Mouse (Mus musculus): ENCODE results near the gene Gdf3.
"Not testable (repeated sequence)": the region's sequence is repeated elsewhere in the genome, so short reads cannot be mapped to it uniquely, and the experiment has no call there.

The Gdf3 gene

DNA sequence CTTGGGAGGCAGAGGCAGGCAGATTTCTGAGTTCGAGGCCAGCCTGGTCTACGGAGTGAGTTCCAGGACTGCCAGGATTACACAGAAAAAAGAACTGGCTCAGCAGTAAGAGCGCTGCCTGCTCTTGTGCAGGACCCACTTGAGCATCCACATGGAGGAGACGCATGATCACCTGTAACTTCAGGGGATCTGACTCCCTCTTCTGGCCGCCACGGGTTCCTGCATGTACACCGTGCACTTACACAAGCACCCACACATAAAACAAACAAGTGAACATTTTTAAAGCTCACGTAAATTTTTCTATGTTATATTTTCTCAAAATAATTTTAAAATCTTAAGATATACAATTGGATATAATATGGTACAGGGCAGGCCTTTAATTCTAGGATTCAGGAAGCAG lies 4.4 kb downstream of the Gdf3 start:
- DNase-seq (ENCODE audit: low spot score in 2 of 2), result peak; percentile 32 to 38

DNA sequence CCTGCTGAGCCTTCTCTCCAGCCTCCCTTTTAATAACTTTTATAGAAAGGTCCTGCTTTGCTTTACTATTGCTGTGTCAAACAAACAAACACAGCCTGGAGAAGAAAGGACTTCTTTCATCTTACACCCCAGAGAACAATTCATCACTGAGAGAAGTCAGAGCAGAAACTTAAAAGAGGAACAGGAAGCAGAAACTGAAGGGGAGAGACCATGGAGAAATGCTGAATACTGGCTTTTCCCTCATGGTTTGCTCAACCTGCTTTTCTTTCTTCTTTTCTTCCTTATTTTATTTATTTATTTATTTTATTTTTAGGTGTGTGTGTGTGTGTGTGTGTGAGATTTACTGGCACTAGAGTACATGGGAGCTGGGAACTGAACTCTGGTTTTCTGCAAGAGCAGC lies 5.6 kb downstream of the Gdf3 start:
- DNase-seq (ENCODE audit: low spot score in 2 of 2), result peak in 1 of 2 experiments; percentile 29

DNA sequence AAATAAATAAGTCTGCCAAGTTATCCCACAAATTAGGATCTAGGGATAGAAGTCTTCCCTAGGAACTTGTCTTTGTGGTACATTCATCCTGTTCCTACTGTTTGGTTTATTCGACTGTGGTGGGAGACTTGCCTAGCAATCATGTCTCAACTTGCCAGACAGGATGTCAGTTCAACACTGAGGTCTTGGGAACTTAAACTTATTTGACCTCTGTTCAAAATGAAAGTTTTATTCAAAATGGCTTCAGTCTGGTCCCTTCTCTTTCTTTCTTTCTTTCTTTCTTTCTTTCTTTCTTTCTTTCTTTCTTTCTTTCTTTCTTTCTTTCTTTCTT lies 6.9 kb downstream of the Gdf3 start:
- no peak for DNase-seq (ENCODE audit: low spot score in 2 of 2)

DNA sequence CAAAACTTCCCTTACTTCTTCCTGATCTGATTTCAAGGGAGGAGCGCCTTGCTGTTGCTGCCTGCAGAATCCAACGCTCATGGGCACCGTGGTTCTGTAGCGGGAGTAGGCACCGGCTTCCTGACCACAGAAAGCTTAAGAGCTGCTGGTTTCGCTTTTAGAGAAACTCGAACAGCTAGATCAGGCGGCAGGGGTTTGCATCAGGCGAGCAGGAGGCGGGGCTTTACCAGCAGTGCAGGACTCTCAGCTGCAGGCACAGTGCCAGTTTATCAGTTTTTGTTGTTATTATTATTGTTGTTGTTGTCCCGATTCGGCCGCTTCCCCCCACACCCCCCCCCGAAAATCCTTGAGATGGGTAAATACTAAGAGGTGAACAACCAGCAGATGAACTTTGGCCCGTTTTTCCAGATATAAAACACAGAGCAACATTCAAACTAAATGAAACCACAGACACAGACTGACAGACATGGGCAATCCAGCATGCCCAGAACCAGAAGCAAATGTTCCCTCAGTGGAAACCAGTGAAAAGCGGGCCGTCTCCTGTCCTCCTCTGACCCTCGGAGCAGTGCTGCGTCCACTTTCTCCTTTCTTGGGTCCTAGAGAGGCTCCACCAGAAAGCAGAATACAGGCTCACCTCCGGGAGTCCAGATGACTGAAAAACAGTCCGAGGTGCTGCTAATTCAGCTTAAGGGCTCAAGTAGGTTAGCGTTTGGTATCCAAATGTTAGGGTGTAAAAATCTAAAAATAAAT lies 7.5 kb downstream of the Gdf3 start, which contains the start of gene Apobec1:
TSS of gene Apobec1 (minus strand) at position 203 of the 750 bp plus-strand sequence.
- peak; percentile 90 to 91 for DNase-seq (ENCODE audit: low spot score in 2 of 2)

DNA sequence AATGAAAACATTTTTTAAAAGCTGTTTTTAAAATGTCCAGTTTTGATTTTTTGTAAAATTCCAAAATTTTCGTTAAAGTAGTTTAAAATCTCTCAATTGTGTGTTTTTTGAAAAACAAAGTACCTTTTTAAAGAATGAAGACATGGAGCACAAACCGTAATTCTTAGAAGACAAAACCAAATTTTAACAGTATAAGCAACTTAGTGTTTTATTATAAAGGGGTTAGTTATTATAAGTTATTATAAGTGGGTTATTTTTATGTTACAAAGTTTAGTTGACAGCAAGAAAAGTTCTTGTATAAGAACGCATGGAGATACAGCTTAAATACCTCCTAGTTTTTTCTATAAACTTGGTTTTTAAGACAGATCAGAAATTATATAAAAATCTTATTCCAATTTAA lies 8.3 kb downstream of the Gdf3 start:
- DNase-seq (ENCODE audit: low spot score in 2 of 2), result no peak

DNA sequence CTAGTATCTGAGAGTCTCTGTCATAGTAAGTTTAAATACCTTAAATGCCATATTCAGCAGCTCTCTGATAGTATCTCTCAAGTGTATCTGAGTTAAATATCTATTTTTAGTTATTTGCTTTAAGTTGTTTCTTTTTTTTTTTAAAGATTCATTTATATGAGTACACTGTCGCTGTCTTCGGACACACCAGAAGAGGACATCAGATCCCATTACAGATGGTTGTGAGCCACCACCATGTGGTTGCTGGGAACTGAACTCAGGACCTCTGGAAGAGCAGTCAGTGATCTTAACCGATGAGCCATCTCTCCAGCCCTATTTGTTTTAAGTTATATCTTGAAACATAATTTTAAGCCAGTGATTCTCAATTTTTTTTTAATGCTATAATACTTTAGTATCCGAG lies 8.9 kb downstream of the Gdf3 start:
- DNase-seq (ENCODE audit: low spot score in 2 of 2), result no peak

DNA sequence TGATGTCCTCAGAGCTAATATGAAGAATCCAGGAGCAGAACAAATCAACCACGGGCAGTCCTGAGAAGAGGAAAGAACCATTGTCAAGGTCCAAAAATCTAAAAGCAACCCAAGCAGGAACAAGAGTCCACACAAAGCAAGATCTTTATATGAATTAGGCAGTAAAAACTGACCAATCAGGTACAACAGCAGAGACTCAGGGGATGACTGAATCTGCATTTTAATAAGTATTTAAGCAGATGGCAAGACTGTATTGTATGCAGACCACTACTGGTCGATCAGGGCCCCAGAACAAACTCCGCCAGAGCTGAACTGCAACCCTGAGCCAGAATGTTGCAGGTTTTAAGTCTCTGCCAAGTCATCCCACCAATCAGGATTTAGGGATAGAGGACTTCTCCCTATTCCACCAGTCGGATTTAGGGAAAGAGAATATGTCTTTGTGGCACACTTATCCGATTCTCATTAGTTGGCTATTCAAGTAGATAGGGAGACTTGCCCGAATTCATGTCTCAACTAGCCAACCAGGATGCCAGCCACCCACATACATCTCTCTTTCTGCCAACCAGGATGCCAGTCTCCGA lies 9.7 kb downstream of the Gdf3 start:
- no peak for DNase-seq (ENCODE audit: low spot score in 2 of 2)

DNA sequence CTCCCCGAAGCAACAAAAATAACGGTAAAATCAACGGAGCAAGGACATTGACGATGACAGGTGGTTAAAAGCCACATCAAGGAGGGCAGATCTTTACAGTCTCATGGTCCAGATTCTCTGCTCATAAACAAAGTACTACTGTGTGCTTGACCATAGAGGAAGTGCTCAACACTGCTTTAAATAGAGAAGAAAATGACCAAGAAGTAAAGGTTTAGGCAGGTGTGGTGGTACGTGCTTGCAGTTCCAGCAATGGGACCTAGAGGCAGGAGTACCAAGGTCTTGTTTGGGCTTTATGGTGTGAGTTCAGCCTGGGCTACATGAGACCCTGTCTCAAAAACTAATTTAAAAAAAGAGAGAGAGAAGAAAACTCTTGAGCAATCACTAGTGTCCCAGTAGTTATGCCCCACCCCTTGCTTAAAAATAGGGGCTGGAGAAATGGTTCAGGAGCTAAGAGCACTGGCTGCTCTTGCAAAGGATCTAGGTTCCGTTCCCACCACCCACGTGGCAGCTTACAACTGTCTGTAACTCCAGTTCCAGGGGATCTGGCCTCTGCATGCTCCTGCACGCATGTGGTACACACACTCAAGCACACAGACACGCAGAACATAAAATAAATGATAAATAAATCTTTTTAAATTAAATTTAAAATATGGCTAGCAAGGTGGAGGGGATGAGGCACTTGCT lies 10.7 kb downstream of the Gdf3 start:
- peak; percentile 27 to 35 for DNase-seq (ENCODE audit: low spot score in 2 of 2)

DNA sequence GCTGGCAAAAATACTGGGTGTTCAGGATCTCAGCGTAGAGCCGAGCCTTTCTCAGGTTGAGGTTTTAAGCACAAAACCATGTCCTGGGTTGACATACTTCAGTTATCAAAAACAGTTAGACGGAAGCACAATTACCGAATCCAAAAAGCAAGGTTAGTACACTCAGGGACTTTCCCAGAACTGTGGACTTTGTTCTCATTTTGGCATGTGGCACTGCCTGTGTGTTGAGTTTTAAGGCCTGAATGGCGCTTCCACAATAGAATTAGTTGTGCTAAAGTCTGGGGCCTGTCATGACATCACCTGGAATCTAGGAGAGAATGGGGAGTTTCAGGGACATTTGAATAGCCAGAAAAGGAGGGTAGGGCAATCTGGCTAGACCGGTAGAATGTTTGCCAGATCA lies 11.5 kb downstream of the Gdf3 start:
- DNase-seq (ENCODE audit: low spot score in 2 of 2), result peak; percentile 40 to 51

DNA sequence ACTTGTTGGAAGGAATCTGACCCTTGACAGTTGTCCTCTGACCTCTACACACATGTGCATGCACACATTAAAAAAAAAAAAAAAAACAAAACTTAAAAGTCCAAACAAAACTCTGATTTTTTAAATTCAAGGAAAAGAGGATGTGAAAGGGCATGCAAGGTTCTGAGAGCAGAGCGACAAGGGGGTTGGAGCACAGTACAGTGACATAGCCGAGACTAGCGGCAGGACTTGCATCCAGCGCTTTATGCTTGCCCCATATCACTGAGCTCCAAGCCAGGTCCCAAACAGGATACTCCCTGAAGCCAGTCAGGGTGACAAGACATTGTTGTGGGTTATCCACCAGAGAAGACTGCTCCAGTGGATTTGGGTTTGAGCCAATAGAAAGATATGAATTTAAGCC lies 11.9 kb downstream of the Gdf3 start:
- DNase-seq (ENCODE audit: low spot score in 2 of 2), result peak; percentile 16 to 31

DNA sequence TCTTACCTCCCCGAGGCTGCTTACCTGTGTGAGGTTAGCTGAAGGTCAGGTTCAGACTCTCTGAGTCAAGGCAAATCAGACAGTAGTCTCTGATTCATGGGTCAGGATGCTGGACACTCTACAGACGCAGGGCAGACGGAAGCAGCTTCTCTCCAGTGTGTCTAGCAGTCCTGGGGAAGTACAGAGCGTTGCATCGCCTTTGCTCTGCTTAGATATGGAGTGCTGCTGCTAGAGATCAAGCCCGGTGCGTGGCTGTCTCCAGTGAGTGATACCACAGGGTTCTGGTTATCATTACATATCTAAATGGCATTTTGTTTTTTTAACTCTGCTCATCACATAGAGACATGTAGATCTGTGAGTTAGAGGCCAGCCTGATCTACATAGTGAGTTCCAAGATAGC lies 13.3 kb downstream of the Gdf3 start:
- DNase-seq (ENCODE audit: low spot score in 2 of 2), result peak; percentile 22 to 44

DNA sequence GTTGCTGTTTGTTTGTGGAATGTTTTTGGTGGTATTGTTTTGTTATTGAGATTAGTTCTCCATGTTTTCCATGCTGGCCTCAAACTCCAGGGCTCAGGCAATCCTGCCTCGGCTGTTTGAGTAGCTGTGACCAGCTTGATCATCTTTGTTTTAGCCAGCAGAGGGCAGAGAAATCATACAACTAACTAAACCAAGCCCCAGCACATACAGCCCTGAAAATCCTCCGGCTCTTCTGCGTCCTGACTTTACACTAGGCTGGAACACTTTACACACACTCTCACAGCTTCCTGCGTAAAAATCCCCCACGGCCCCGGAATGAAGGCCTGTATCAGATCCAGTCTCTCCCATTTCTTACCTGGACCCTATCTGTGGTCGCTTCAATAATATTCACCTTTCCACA lies 14.2 kb downstream of the Gdf3 start:
- peak; percentile 26 to 54 for DNase-seq (ENCODE audit: low spot score in 2 of 2)

DNA sequence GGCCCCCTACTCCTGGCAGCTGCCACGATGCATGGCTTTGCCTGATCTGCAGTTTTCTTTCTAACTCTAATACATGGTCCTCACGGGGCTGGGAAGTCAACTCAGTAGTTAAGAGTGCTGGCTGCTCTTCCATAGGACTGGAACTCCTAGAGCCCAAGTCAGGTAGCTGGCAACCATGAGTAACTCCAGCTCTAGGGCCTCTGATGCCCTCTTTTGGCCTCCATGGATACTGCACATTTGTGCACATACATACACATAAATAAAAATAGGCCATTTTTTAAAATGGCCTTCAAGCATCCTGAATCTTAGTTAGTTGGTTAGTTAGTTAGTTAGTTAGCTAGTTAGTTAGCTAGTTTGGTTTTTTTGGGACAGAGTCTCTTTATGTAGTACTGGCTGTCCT lies 17.0 kb downstream of the Gdf3 start:
- DNase-seq (ENCODE audit: low spot score in 2 of 2), result no peak

DNA sequence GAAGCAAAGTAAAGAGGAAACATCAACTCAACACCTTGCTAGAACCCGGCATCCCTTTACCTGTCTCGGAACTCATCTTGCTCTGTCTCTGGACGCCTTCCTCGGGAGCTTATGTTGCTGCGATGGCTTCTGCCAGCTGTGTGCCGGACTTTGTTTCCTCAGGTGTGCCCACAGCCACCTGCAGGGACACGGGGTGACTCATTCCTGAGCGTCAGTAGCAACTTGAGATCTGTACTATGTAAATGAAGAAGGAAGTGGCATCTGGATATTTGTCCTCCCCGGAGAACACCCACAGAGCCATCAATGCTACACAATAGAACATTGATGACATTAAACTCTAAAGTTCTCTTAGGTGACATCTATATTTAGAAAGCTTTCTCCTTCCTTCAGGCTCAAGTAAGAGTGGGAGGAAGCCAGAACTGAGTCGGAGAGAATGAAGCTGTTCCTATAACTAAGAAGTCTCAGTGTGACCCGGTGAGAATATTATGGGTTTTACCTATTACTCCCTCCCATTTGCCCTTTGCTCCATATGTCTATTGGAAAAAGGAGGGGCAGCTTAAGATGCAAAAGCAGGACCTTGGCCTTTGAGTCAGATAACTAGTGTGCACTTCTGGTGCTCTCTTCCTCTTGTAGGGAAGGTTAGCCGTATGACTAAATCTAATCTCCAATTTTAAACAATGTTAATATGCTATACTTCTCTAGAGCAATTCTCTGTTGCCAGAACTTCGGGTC lies 18.7 kb downstream of the Gdf3 start:
- no peak for DNase-seq (ENCODE audit: low spot score in 2 of 2)

DNA sequence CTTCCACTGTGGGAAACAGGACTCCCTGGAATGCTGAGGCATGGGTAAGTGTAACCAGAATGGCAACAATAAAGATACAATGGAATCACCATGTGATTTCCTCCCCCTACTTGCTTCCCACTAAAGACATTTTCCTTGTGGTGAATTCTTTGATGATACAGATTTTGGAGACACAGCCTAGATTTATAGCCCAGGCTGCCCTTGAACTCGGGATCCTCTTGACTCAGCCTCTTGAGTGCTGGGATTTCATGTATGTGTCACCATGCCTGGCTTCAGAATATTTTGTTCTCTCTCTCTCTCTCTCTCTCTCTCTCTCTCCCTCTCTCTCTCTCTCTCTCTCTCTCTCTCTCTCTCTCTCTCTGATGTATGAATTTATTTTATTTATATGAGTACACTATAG lies 30.8 kb downstream of the Gdf3 start:
- DNase-seq (ENCODE audit: low spot score in 2 of 2), result no peak

DNA sequence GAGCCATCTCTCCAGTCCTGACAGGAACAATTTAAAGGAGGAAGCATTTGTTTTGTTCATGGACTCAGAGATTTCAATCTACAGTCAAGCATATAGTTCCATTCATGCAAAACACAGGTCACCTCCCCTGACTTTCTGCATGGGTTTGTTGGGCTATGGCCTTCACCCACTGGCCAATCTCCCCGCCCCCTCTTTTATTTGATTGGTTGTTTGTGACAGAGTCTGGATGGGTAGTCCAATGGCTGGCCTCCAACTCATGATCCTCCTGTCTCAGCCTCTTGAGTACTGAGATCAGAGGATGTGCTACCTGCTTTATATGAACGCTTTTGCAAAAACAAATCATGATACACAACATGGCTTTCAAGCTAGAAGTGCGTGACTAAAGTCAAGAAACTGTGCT lies 32.9 kb downstream of the Gdf3 start:
- DNase-seq (ENCODE audit: low spot score in 2 of 2), result no peak

DNA sequence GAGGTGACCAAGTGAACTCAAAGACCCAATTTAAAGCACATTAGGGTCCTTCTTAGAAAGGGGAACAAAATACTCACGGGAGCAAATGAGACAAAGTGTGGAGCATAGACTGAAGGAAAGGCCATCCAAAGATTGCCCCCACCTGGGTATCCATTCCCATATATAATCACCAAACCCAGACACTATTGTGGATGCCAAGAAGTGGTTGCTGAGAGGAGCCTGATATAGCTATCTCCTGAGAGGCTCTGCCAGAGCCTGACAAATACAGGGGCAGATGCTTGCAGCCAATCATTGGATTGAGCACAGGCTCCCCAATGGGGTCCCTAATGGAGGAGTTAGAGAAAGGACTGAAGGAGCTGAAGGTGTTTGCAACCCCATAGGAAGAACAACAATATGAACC lies 34.9 kb downstream of the Gdf3 start:
- DNase-seq (ENCODE audit: low spot score in 2 of 2), result not testable (repeated sequence)

DNA sequence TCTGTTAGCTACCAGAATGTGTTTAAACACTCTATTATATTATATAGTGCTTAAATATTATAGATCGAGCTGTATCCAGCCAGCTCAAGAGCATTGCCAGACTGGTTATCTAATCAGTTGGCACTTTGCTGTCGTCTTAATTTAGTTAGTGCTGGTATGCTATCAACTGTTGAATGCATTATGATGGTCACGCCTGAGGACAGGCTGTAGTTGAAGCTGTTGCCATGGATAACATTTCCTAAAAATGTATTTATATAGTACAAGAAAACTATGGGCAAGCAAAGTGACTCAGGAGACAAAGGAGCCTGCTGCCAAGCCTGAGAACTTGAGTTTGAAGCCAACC lies 38.3 kb downstream of the Gdf3 start:
- DNase-seq (ENCODE audit: low spot score in 2 of 2), result no peak

DNA sequence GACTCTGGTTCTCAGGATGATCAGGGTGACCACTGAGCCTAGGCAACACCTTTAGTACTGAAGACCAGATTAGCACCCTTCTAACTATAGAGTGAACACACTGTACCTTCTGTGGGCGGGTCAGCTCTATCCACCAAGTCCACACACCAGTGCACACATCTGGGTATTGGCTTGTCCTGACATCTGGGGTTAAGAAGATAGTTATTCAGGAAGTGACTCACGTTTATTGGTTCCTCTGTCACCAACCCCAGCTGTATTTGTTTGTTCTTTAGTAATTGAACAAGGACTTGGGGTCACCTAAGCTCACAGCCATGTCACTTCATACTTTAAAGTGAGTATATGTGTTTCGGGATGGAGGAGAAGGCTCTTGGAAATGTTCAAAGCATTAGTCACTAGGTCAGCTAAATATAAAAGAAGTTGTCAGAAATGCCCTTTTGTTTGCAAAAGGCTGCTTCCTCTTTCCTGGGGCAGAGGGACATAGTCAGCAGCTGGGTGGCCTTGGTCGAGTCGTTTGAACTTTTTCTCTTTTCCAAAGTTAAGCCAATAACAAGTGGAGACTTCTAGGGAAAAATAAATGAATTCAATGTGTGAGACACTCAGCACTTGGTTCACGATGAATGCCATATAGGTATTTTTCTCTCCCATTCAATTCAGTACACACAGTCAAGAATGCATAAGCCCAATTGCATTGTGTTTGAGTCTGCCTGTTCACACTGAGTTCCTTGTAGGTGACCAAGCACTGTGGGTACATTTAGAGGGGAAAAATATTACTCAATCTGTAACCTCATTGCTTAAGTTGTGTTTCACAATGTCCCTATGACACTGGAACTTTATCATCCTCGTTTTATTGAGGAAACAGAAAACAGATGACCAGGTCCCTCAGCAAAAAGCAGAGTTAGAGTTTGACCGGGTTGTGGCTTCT lies 38.9 kb downstream of the Gdf3 start:
- peak; percentile 64 to 72 for DNase-seq (ENCODE audit: low spot score in 2 of 2)

DNA sequence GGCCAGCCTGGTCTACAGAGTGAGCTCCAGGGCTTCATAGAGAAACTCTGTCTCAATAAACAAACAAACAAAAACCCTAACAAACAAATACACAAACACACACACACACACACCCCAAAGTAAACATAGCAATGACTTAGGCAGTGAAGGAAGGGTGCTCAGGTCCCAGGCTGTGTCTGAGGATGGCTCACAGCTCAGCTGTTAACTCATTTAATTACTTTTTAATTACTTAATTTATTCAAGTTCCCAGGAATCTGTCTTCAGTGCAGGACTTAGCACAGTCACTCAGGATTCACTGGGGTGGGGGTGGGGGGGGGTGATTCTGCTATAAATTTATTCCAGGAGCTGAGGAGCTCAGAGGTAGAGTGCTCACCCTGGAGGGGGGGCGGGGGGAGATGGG lies 40.1 kb downstream of the Gdf3 start:
- DNase-seq (ENCODE audit: low spot score in 2 of 2), result no peak

DNA sequence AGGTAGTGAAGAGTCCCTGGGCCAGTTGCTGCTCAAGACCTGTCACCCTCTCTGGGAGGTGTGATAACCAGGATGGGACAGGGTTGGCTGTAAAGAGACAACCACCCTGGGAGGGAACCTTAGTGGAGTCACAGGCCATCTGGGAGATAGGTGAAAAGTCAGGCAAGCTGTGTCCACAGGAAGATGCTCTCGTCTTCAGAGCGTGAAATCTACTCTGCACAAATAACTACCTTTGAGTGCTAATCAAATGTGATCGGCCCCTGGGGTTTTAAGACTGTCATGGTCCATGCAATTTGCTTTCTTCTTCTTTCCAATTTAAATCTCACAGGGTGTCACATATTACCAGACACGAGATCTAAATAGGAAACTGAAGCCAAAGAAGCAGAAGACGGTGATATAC lies 40.8 kb downstream of the Gdf3 start:
- peak; percentile 35 to 41 for DNase-seq (ENCODE audit: low spot score in 2 of 2)

Measured in spleen, postnatal 36 days (tissue).